10 mouse cellular contexts compared by ENCODE assay signal in the genomic region with DNA sequence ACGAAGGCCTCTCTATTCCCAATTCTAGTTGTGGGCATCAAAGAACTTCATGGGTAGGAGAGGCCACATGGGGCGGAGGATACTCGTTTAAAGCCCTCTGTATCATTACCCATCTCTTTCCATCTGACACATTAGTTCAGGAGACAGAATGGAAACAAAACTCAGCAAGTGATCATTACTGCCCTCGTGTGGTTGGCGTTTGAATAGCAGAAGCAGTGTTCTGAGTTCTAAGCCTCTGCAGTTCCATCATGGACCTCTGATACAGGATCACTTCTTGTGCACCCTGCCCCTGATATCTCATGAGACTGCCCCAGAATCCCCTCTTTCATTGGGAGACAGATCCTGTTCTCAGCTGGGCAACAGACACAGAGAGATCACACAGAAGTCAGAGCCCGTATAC. TPM values are rescaled to one million over a fixed set of nuclear protein-coding genes. Genes with fewer than 3 reads are reported as not detected.
A peak's percentile ranks its signal among the peaks of the same experiment; 100 is the strongest.
DNase-seq lines count a peak whose midpoint lies in the region; ATAC-seq and TF ChIP-seq lines count a peak whose summit lies in the region.
"Had no signal": no experiment of that assay in that cellular context is flagged by ENCODE, and none has a peak within 500 bp of the region (broad histone marks: within the 10 kb centered on the region; RNA-seq: fewer than 3 reads in every experiment).

No protein-coding gene starts in this region.

- peak; percentile 24 for DNase-seq in G1E (ENCODE audit: low spot score)
- peak; percentile 21 for DNase-seq in c-Kit-negative CD71-positive TER-119-positive erythroid progenitor cells, embryonic 14.5 days (ENCODE audit: low read depth, low spot score)
- peak; percentile 64 to 69 for DNase-seq in layer of hippocampus, postnatal 14 days (ENCODE audit: low spot score in 2 of 2)
- DNase-seq in midbrain, embryonic 14.5 days, result peak; percentile 84
- DNase-seq in thymus, postnatal 10 days (ENCODE audit: low spot score in 2 of 2), result peak; percentile 8 to 54

- 29% methylated on average over 6 of the region's 6 CpGs for WGBS in intestine, postnatal 0 days
- WGBS in intestine, embryonic 16.5 days, result 28% methylated on average over 6 of the region's 6 CpGs
- 26% methylated on average over 6 of the region's 6 CpGs for WGBS in midbrain, embryonic 14.5 days

- ATAC-seq in intestine, postnatal 0 days, result no peak
- ATAC-seq in intestine, embryonic 16.5 days, result no peak
- ATAC-seq in G1E (ENCODE audit: extremely low read depth, insufficient number of reproducible peaks, low FRiP score, poor library complexity, severe bottlenecking), result no peak
- peak; percentile 59; the same call in 1 of the 2 replicates for ATAC-seq in frontal cortex, adult (ENCODE audit: low TSS enrichment)
- ATAC-seq in midbrain, embryonic 14.5 days (ENCODE audit: low FRiP score, low TSS enrichment), result no peak

- H3K27ac ChIP-seq in intestine, postnatal 0 days (ENCODE audit: low read depth, low read length), result no peak overlapping the region
- H3K27ac ChIP-seq in intestine, embryonic 16.5 days (ENCODE audit: low read length), result no peak overlapping the region
- H3K27ac ChIP-seq in midbrain, embryonic 14.5 days (replicated peaks; ENCODE audit: low read depth, low read length), result no peak overlapping the region
- H3K27ac ChIP-seq: midbrain, embryonic 12.5 days had no signal

- no peak overlapping the region for H3K4me2 ChIP-seq in intestine, postnatal 0 days (replicated peaks; ENCODE audit: low read depth)
- no peak overlapping the region for H3K4me2 ChIP-seq in intestine, embryonic 16.5 days (ENCODE audit: low read depth, low read length)
- no peak overlapping the region for H3K4me2 ChIP-seq in midbrain, embryonic 14.5 days (ENCODE audit: low read length)
- H3K4me2 ChIP-seq: midbrain, embryonic 12.5 days had no signal

- no peak overlapping the region for H3K9ac ChIP-seq in intestine, postnatal 0 days (ENCODE audit: low read depth, low read length)
- H3K9ac ChIP-seq in intestine, embryonic 16.5 days (ENCODE audit: low read depth, low read length), result no peak overlapping the region
- no peak overlapping the region for H3K9ac ChIP-seq in midbrain, embryonic 14.5 days (replicated peaks; ENCODE audit: low read length)
- H3K9ac ChIP-seq: midbrain, embryonic 12.5 days had no signal

- H3K9me3 ChIP-seq in intestine, postnatal 0 days (ENCODE audit: control insufficient read depth), result no peaks in the 10 kb centered on the region
- no peaks in the 10 kb centered on the region for H3K9me3 ChIP-seq in intestine, embryonic 16.5 days (ENCODE audit: control insufficient read depth, low read length)
- no peaks in the 10 kb centered on the region for H3K9me3 ChIP-seq in G1E (replicated peaks)
- no peaks in the 10 kb centered on the region for H3K9me3 ChIP-seq in midbrain, embryonic 14.5 days (ENCODE audit: control insufficient read depth, low read length)
- H3K9me3 ChIP-seq: midbrain, embryonic 12.5 days had no signal

- H3K4me1 ChIP-seq in intestine, postnatal 0 days (replicated peaks; ENCODE audit: control insufficient read depth, insufficient read depth, low read length), result no peaks in the 10 kb centered on the region
- H3K4me1 ChIP-seq in intestine, embryonic 16.5 days (ENCODE audit: control insufficient read depth, insufficient read depth, low read length), result no peaks in the 10 kb centered on the region
- peaks cover 3% of the 10 kb centered on the region for H3K4me1 ChIP-seq in G1E (ENCODE audit: insufficient read depth, low read depth, low read length)
- no peaks in the 10 kb centered on the region for H3K4me1 ChIP-seq in midbrain, embryonic 14.5 days (ENCODE audit: control insufficient read depth, insufficient read depth, low read length)
- H3K4me1 ChIP-seq: midbrain, embryonic 12.5 days had no signal

- no peak overlapping the region for H3K4me3 ChIP-seq in intestine, postnatal 0 days (ENCODE audit: low read depth, low read length)
- no peak overlapping the region for H3K4me3 ChIP-seq in intestine, embryonic 16.5 days (ENCODE audit: low read length)
- H3K4me3 ChIP-seq in G1E (ENCODE audit: low read depth, low read length), result no peak overlapping the region
- H3K4me3 ChIP-seq in midbrain, embryonic 14.5 days (replicated peaks; ENCODE audit: low read depth, low read length), result no peak overlapping the region
- H3K4me3 ChIP-seq: midbrain, embryonic 12.5 days had no signal

- no peaks in the 10 kb centered on the region for H3K27me3 ChIP-seq in intestine, postnatal 0 days (replicated peaks; ENCODE audit: control insufficient read depth, insufficient read depth, low read length)
- no peaks in the 10 kb centered on the region for H3K27me3 ChIP-seq in intestine, embryonic 16.5 days (replicated peaks; ENCODE audit: control insufficient read depth, insufficient read depth, low read length)
- H3K27me3 ChIP-seq in G1E (ENCODE audit: insufficient read depth, low read length), result peaks cover 9% of the 10 kb centered on the region; the same call in 1 of the 2 replicates
- no peaks in the 10 kb centered on the region for H3K27me3 ChIP-seq in midbrain, embryonic 14.5 days (ENCODE audit: control insufficient read depth, insufficient read depth, low read length)
- H3K27me3 ChIP-seq: midbrain, embryonic 12.5 days had no signal

- no peaks in the 10 kb centered on the region for H3K36me3 ChIP-seq in intestine, postnatal 0 days (ENCODE audit: control insufficient read depth, insufficient read depth)
- no peaks in the 10 kb centered on the region for H3K36me3 ChIP-seq in intestine, embryonic 16.5 days (ENCODE audit: control insufficient read depth, insufficient read depth, low read length)
- H3K36me3 ChIP-seq in G1E (replicated peaks), result no peaks in the 10 kb centered on the region
- H3K36me3 ChIP-seq in midbrain, embryonic 14.5 days (ENCODE audit: control insufficient read depth, insufficient read depth, low read length), result no peaks in the 10 kb centered on the region
- H3K36me3 ChIP-seq: midbrain, embryonic 12.5 days had no signal

- TF ChIP-seq CTCF in intestine, postnatal 0 days (IDR thresholded peaks at IDR 0.05; ENCODE audit: low read depth), result peak; percentile 79
- peak; percentile 78; the same call in 1 of the 2 replicates for TF ChIP-seq CTCF in G1E (IDR thresholded peaks at IDR 0.05; ENCODE audit: low read depth, low read length)

RNA-seq across cellular contexts. Expression of gene Bpifb4, which starts 14.9 kb away (rescaled TPM):
- not detected in 2 replicates for polyA plus RNA-seq in intestine, postnatal 0 days (2015; fragmentation: Nextera tagmentation; extraction: Ambion mirVana)
- not detected in 2 replicates for polyA plus RNA-seq in intestine, embryonic 16.5 days (2015; fragmentation: Nextera tagmentation; extraction: Ambion mirVana)
- total RNA-seq in G1E (2014; fragmentation: Nextera tagmentation) (not detected in 2 replicates), G1E (2017) (not detected in 2 replicates)
- polyA plus RNA-seq in G1E (2012), result not detected in 2 replicates
- total RNA-seq in layer of hippocampus, postnatal 14 days (2021), result not detected
- not detected in 2 replicates for polyA plus RNA-seq in midbrain, embryonic 14.5 days (2014; fragmentation: Nextera tagmentation; extraction: Ambion mirVana)
- polyA plus RNA-seq: midbrain, embryonic 12.5 days had no signal

RNA-seq across cellular contexts. Expression of gene Bpifa6, which starts 21.8 kb away (rescaled TPM):
- polyA plus RNA-seq in intestine, postnatal 0 days (2015; fragmentation: Nextera tagmentation; extraction: Ambion mirVana), result not detected in 2 replicates
- not detected in 2 replicates for polyA plus RNA-seq in intestine, embryonic 16.5 days (2015; fragmentation: Nextera tagmentation; extraction: Ambion mirVana)
- total RNA-seq in G1E (2014; fragmentation: Nextera tagmentation) (not detected in 2 replicates), G1E (2017) (not detected in 2 replicates)
- not detected in 2 replicates for polyA plus RNA-seq in G1E (2012)
- not detected for total RNA-seq in layer of hippocampus, postnatal 14 days (2021)
- polyA plus RNA-seq in midbrain, embryonic 14.5 days (2014; fragmentation: Nextera tagmentation; extraction: Ambion mirVana), result not detected in 2 replicates
- polyA plus RNA-seq: frontal cortex, adult 2 months; midbrain, embryonic 12.5 days had no signal

RNA-seq across cellular contexts. Expression of gene Bpifb3, which starts 34.9 kb away (rescaled TPM):
- not detected in 2 replicates for polyA plus RNA-seq in intestine, postnatal 0 days (2015; fragmentation: Nextera tagmentation; extraction: Ambion mirVana)
- not detected in 2 replicates for polyA plus RNA-seq in intestine, embryonic 16.5 days (2015; fragmentation: Nextera tagmentation; extraction: Ambion mirVana)
- not detected in 2 replicates for total RNA-seq in G1E (2014; fragmentation: Nextera tagmentation)
- not detected in 2 replicates for total RNA-seq in G1E (2017)
- polyA plus RNA-seq in G1E (2012), result not detected in 2 replicates
- total RNA-seq in layer of hippocampus, postnatal 14 days (2021), result not detected
- not detected in 2 replicates for polyA plus RNA-seq in midbrain, embryonic 14.5 days (2014; fragmentation: Nextera tagmentation; extraction: Ambion mirVana)
- polyA plus RNA-seq: midbrain, embryonic 12.5 days had no signal

RNA-seq across cellular contexts. Expression of gene Bpifb6, which starts 52.7 kb away (rescaled TPM):
- not detected in 2 replicates for polyA plus RNA-seq in intestine, postnatal 0 days (2015; fragmentation: Nextera tagmentation; extraction: Ambion mirVana)
- polyA plus RNA-seq in intestine, embryonic 16.5 days (2015; fragmentation: Nextera tagmentation; extraction: Ambion mirVana), result not detected in 2 replicates
- total RNA-seq in G1E (2014; fragmentation: Nextera tagmentation) (not detected in 2 replicates), G1E (2017) (not detected in 2 replicates)
- polyA plus RNA-seq in G1E (2012), result not detected in 2 replicates
- total RNA-seq in layer of hippocampus, postnatal 14 days (2021), result not detected
- 0.12 TPM in 1 of 2 replicates, not detected in the other for polyA plus RNA-seq in midbrain, embryonic 14.5 days (2014; fragmentation: Nextera tagmentation; extraction: Ambion mirVana)
- polyA plus RNA-seq: midbrain, embryonic 12.5 days had no signal

RNA-seq across cellular contexts. Expression of gene Bpifa2, which starts 55.2 kb away (rescaled TPM):
- polyA plus RNA-seq in intestine, postnatal 0 days (2015; fragmentation: Nextera tagmentation; extraction: Ambion mirVana), result not detected in 2 replicates
- not detected in 2 replicates for polyA plus RNA-seq in intestine, embryonic 16.5 days (2015; fragmentation: Nextera tagmentation; extraction: Ambion mirVana)
- total RNA-seq in G1E (2014; fragmentation: Nextera tagmentation) (not detected in 2 replicates), G1E (2017) (0.49 TPM in 1 of 2 replicates, not detected in the other)
- not detected in 2 replicates for polyA plus RNA-seq in G1E (2012)
- total RNA-seq in layer of hippocampus, postnatal 14 days (2021), result not detected
- not detected in 2 replicates for polyA plus RNA-seq in midbrain, embryonic 14.5 days (2014; fragmentation: Nextera tagmentation; extraction: Ambion mirVana)
- polyA plus RNA-seq: frontal cortex, adult 2 months; midbrain, embryonic 12.5 days had no signal

Comparison
In these comparisons a context has a peak if more than half of its experiments do, and no peak if none do; other contexts are left out.
1. DNase-seq: peak in every context shown above with its lines; median percentile 84 in midbrain, embryonic 14.5 days; 66 in layer of hippocampus, postnatal 14 days; 31 in thymus, postnatal 10 days; 24 in G1E; 21 in c-Kit-negative CD71-positive TER-119-positive erythroid progenitor cells, embryonic 14.5 days.